Mouse (Mus musculus) fibroblast of lung, adult 2 months (primary cell): Measurements from ENCODE around the gene Vmn1r111.
"Not testable (repeated sequence)": the region's sequence is repeated elsewhere in the genome, so short reads cannot be mapped to it uniquely, and the experiment has no call there.

Source experiments
- DNase-seq: peaks from one replicate; pipeline ENCODE4 v3.0.0-alpha.2; 2011; ENCODE audit warnings: low read depth

The Vmn1r111 gene

DNA sequence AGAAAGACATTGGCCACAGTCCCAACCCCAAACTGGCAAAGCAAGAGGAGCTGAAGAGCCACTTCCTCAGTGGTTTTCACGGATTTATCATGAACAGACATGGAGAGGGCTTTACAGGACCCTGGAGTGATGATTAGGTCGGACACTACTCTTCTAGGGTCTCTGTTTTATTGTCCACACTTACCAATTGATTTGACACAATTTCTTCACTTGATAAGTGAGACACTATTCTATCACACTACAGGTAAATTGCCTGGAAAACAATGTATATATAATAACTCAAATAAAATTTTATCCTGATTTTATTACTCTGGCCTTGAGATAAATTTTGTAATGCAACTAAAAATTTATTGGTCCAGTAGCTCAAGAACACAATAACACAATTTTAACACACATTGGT lies at the start of gene Vmn1r111:
Gene Vmn1r111, minus strand, starts transcription at position 101 of the 400 bp plus-strand sequence.
- not testable (repeated sequence) for DNase-seq

DNA sequence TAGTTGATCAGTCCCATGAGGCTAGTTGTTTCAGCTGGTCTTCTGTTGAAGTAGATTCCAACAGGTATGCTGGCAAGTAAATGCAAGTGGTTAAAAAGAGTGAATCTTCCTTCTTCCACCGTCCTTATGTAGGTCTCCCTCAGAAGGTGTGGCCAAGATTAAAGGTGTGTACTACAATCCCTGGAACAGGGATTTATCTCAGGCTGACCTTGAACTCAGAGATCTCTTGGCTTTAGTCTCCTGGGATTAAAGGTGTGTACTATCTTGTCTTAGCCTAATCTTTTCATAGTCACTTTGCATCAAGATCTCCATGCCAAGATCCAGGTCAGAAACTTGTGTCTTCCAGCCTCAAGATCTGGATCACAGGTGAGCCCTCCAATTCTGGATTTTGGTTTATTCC lies 27.5 kb upstream of the Vmn1r111 start, which contains the start of gene Gm10668:
Gene Gm10668, minus strand, starts transcription at position 101 of the 400 bp plus-strand sequence.
- not testable (repeated sequence) for DNase-seq

DNA sequence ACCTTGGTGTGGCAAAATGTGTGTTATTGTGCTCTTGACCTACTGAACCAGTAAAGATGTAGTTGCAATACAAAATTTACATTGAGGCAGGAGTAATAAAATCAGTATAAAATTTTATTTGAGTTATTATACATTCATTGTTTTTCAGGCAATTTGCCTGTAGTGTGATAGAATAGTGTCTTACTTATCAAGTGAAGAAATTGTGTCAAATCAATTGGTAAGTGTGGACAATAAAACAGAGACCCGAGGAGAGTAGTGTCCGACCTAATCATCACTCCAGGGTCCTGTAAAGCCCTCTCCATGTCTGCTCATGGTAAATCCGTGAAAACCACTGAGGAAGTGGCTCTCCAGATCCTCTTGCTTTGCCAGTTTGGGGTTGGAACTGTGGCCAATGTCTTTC lies 34.4 kb downstream of the Vmn1r111 start, which contains the start of gene Vmn1r107:
Gene Vmn1r107, plus strand, starts transcription at position 301 of the 400 bp plus-strand sequence.
- not testable (repeated sequence) for DNase-seq
